Mouse (Mus musculus) forebrain, embryonic 13.5 days (tissue): ENCODE results near the gene Npcd. TPM values are rescaled to one million over a fixed set of nuclear protein-coding genes. Genes with fewer than 3 reads are reported as not detected.
A peak's percentile ranks its signal among the peaks of the same experiment; 100 is the strongest.

ENCODE experiments used
- ATAC-seq: fragments of 200-750 bp; cut with Nextera tagmentation; 2 replicates; pipeline ENCODE4 v1.8.0; 2017
- H3K27ac ChIP-seq: fragments of 300-500 bp; sonication (generic); 2 replicates; pipeline ENCODE4 v1.5.1; 2015; ENCODE audit warnings: inconsistent platforms, mild to moderate bottlenecking, moderate library complexity
- H3K27me3 ChIP-seq: fragments of 300-500 bp; sonication (generic); 2 replicates; pipeline ENCODE4 v1.6.1; 2015; ENCODE audit warnings: mild to moderate bottlenecking, inconsistent platforms
- H3K36me3 ChIP-seq: fragments of 300-500 bp; sonication (generic); 2 replicates; pipeline ENCODE4 v1.6.1; 2015; ENCODE audit warnings: mild to moderate bottlenecking, inconsistent platforms; ENCODE audit not compliant: poor library complexity, severe bottlenecking
- H3K4me1 ChIP-seq: fragments of 300-500 bp; sonication (generic); 2 replicates; pipeline ENCODE4 v1.6.1; 2015; ENCODE audit warnings: inconsistent platforms
- H3K4me2 ChIP-seq: fragments of 300-500 bp; sonication (generic); 2 replicates; pipeline ENCODE4 v1.6.1; 2015; ENCODE audit warnings: inconsistent platforms, mild to moderate bottlenecking, moderate library complexity
- H3K4me3 ChIP-seq: fragments of 300-500 bp; sonication (generic); 2 replicates; pipeline ENCODE4 v1.5.1; 2015; ENCODE audit warnings: mild to moderate bottlenecking, inconsistent platforms
- H3K9ac ChIP-seq: fragments of 300-500 bp; sonication (generic); 2 replicates; pipeline ENCODE4 v1.6.1; 2015; ENCODE audit warnings: mild to moderate bottlenecking, inconsistent platforms
- H3K9me3 ChIP-seq: fragments of 300-500 bp; sonication (generic); replicated peaks from 2 replicates; pipeline ENCODE4 v1.6.1; 2016; ENCODE audit warnings: inconsistent platforms
- WGBS: fragments of 180-500 bp; shearing (Covaris S2); methylation state at CpG from one replicate; pipeline ENCODE4 v1.1.7; 2015; 5-methylcytosine and 5-hydroxymethylcytosine counted together
- polyA plus RNA-seq: library from polyadenylated mRNA; unstranded; fragments of >200 nt; fragmentation: Nextera tagmentation; extraction: Ambion mirVana; gene quantifications from 2 replicates; pipeline ENCODE4 v1.2.1, GENCODE M21; 2015

Gene Npcd
- polyA plus RNA-seq: not detected in 2 replicates

GRCm38 (mm10) chr15:79834130-79834880 is at the start of gene Npcd, which contains the start of gene Cbx6:
TSS of gene Npcd (minus strand) at chr15:79834237.
TSS of gene Cbx6 (minus strand) at chr15:79834688.
- peaks cover 50% of the 10 kb centered on the region for H3K4me1 ChIP-seq
- H3K4me2 ChIP-seq: peak within 1 kb of the TSS; percentile 98
- peak within 1 kb of the TSS; percentile 97 for H3K27ac ChIP-seq
- H3K4me3 ChIP-seq: peak within 1 kb of the TSS; percentile 84
- H3K36me3 ChIP-seq: peaks cover 10% of the 10 kb centered on the region
- peak; percentile 91 for ATAC-seq
- H3K9me3 ChIP-seq: no peaks in the 10 kb centered on the region
- WGBS: under 1% methylated on average over 46 of the region's 58 CpGs
- H3K27me3 ChIP-seq: no peaks in the 10 kb centered on the region
- peak within 1 kb of the TSS; percentile 89 for H3K9ac ChIP-seq

- H3K4me1 ChIP-seq: peaks cover 20% of the 10 kb centered on the region
- no peaks in the 10 kb centered on the region for H3K27me3 ChIP-seq
- H3K36me3 ChIP-seq: no peaks in the 10 kb centered on the region
- H3K27ac ChIP-seq: peak overlapping the region; percentile 83
- peak overlapping the region; percentile 76 for H3K9ac ChIP-seq
- H3K9me3 ChIP-seq: no peaks in the 10 kb centered on the region
- ATAC-seq: peak; percentile 93
- H3K4me3 ChIP-seq: peak overlapping the region; percentile 48
- H3K4me2 ChIP-seq: peak overlapping the region; percentile 58
- WGBS: 2% methylated on average over 30 of the region's 30 CpGs
These were observed 49.4 kb upstream of the Npcd start for GRCm38 (mm10) chr15:79883352-79883822.

- no peaks in the 10 kb centered on the region for H3K27me3 ChIP-seq
- H3K4me3 ChIP-seq: peak overlapping the region; percentile 48
- ATAC-seq: peak; percentile 74
- H3K36me3 ChIP-seq: no peaks in the 10 kb centered on the region
- no peaks in the 10 kb centered on the region for H3K9me3 ChIP-seq
- WGBS: 27% methylated on average over 19 of the region's 19 CpGs
- peak overlapping the region; percentile 58 for H3K4me2 ChIP-seq
- peak overlapping the region; percentile 83 for H3K27ac ChIP-seq
- peaks cover 20% of the 10 kb centered on the region for H3K4me1 ChIP-seq
- H3K9ac ChIP-seq: peak overlapping the region; percentile 76
These were observed 48.7 kb upstream of the Npcd start for GRCm38 (mm10) chr15:79882623-79883267.

- 79% methylated on average over 3 of the region's 3 CpGs for WGBS
- Histone ChIP-seq H3K9me3 (no peaks in the 10 kb centered on the region), H3K36me3 (no peaks in the 10 kb centered on the region), H3K4me2 (no peak overlapping the region), H3K4me3 (no peak overlapping the region), H3K9ac (no peak overlapping the region), H3K27me3 (no peaks in the 10 kb centered on the region), H3K4me1 (peaks cover 20% of the 10 kb centered on the region), H3K27ac (no peak overlapping the region)
- no peak for ATAC-seq
These were observed 46.4 kb upstream of the Npcd start for GRCm38 (mm10) chr15:79880477-79880876.

- WGBS: 48% methylated on average over 13 of the region's 13 CpGs
- H3K4me2 ChIP-seq: no peak overlapping the region
- no peaks in the 10 kb centered on the region for H3K9me3 ChIP-seq
- H3K36me3 ChIP-seq: no peaks in the 10 kb centered on the region
- no peak overlapping the region for H3K4me3 ChIP-seq
- H3K27me3 ChIP-seq: no peaks in the 10 kb centered on the region
- ATAC-seq: no peak; the same call in 1 of the 2 replicates
- no peak overlapping the region for H3K9ac ChIP-seq
- peak overlapping the region; percentile 49; the same call in 1 of the 2 replicates for H3K27ac ChIP-seq
- H3K4me1 ChIP-seq: peaks cover 20% of the 10 kb centered on the region
These were observed 45.3 kb upstream of the Npcd start for GRCm38 (mm10) chr15:79879319-79879718.

- Histone ChIP-seq H3K27me3 (no peaks in the 10 kb centered on the region), H3K4me1 (peaks cover 20% of the 10 kb centered on the region), H3K4me3 (no peak overlapping the region), H3K9ac (no peak overlapping the region), H3K9me3 (no peaks in the 10 kb centered on the region), H3K36me3 (no peaks in the 10 kb centered on the region), H3K4me2 (no peak overlapping the region), H3K27ac (peak overlapping the region; percentile 49; the same call in 1 of the 2 replicates)
- 74% methylated on average over 6 of the region's 6 CpGs for WGBS
- ATAC-seq: no peak
These were observed 44.7 kb upstream of the Npcd start for GRCm38 (mm10) chr15:79878725-79879136.

GRCm38 (mm10) chr15:79875261-79875995 is 41.4 kb upstream of the Npcd start:
- H3K4me1 ChIP-seq: peaks cover 13% of the 10 kb centered on the region
- no peaks in the 10 kb centered on the region for H3K27me3 ChIP-seq
- no peak for ATAC-seq
- H3K36me3 ChIP-seq: no peaks in the 10 kb centered on the region
- H3K9ac ChIP-seq: no peak overlapping the region
- no peak overlapping the region for H3K27ac ChIP-seq
- 88% methylated on average over 18 of the region's 18 CpGs for WGBS
- no peak overlapping the region for H3K4me2 ChIP-seq
- no peaks in the 10 kb centered on the region for H3K9me3 ChIP-seq
- no peak overlapping the region for H3K4me3 ChIP-seq

GRCm38 (mm10) chr15:79873995-79874394 is 40.0 kb upstream of the Npcd start:
- no peak overlapping the region for H3K4me2 ChIP-seq
- no peaks in the 10 kb centered on the region for H3K27me3 ChIP-seq
- H3K27ac ChIP-seq: no peak overlapping the region
- no peak overlapping the region for H3K9ac ChIP-seq
- H3K36me3 ChIP-seq: no peaks in the 10 kb centered on the region
- no peak overlapping the region for H3K4me3 ChIP-seq
- WGBS: 81% methylated on average over 2 of the region's 2 CpGs
- 0 out of 2 replicates have a peak, but pooled peaks cover 3% of the 10 kb centered on the region for H3K9me3 ChIP-seq
- ATAC-seq: no peak
- peaks cover 6% of the 10 kb centered on the region for H3K4me1 ChIP-seq

GRCm38 (mm10) chr15:79873545-79873944 is 39.5 kb upstream of the Npcd start:
- WGBS: 88% methylated on average over 8 of the region's 8 CpGs
- no peaks in the 10 kb centered on the region for H3K27me3 ChIP-seq
- H3K36me3 ChIP-seq: no peaks in the 10 kb centered on the region
- no peak overlapping the region for H3K9ac ChIP-seq
- no peak overlapping the region for H3K27ac ChIP-seq
- no peak for ATAC-seq
- no peak overlapping the region for H3K4me3 ChIP-seq
- H3K4me1 ChIP-seq: peaks cover 2% of the 10 kb centered on the region; the same call in 1 of the 2 replicates
- H3K9me3 ChIP-seq: 0 out of 2 replicates have a peak, but pooled peaks cover 3% of the 10 kb centered on the region
- H3K4me2 ChIP-seq: no peak overlapping the region

- H3K27ac ChIP-seq: no peak overlapping the region
- H3K4me1 ChIP-seq: no peaks in the 10 kb centered on the region
- no peak overlapping the region for H3K4me3 ChIP-seq
- H3K4me2 ChIP-seq: no peak overlapping the region
- no peaks in the 10 kb centered on the region for H3K27me3 ChIP-seq
- no peak for ATAC-seq
- no peak overlapping the region for H3K9ac ChIP-seq
- H3K36me3 ChIP-seq: no peaks in the 10 kb centered on the region
- 0 out of 2 replicates have a peak, but pooled peaks cover 3% of the 10 kb centered on the region for H3K9me3 ChIP-seq
- 85% methylated on average over 3 of the region's 3 CpGs for WGBS
These were observed 33.4 kb upstream of the Npcd start for GRCm38 (mm10) chr15:79867260-79868002.

GRCm38 (mm10) chr15:79859821-79860220 is 25.8 kb upstream of the Npcd start:
- Histone ChIP-seq H3K9me3 (no peaks in the 10 kb centered on the region), H3K4me2 (no peak overlapping the region), H3K4me1 (no peaks in the 10 kb centered on the region), H3K4me3 (no peak overlapping the region), H3K36me3 (no peaks in the 10 kb centered on the region), H3K9ac (no peak overlapping the region), H3K27me3 (no peaks in the 10 kb centered on the region), H3K27ac (no peak overlapping the region)
- ATAC-seq: no peak
- WGBS: 88% methylated on average over 9 of the region's 9 CpGs
